19 mouse cellular contexts compared by ENCODE assay signal in genomic region chr5:35129767-35130191, GRCm38 (mm10). TPM values are rescaled to one million over a fixed set of nuclear protein-coding genes. Genes with fewer than 3 reads are reported as not detected.
DNase-seq lines count a peak whose midpoint lies in the region; ATAC-seq and TF ChIP-seq lines count a peak whose summit lies in the region.
"Had no signal": no experiment of that assay in that cellular context is flagged by ENCODE, and none has a peak within 500 bp of the region (broad histone marks: within the 10 kb centered on the region; RNA-seq: fewer than 3 reads in every experiment).

No protein-coding gene starts in this region.

- no peak overlapping the region for H3K9ac ChIP-seq in neural tube, embryonic 15.5 days (replicated peaks)
- H3K9ac ChIP-seq in forebrain, postnatal 0 days: no peak overlapping the region
- H3K9ac ChIP-seq: heart, embryonic 13.5 days; hindbrain, embryonic 15.5 days; limb, embryonic 12.5 days; liver, embryonic 12.5 days; midbrain, embryonic 15.5 days had no signal

- no peak overlapping the region for H3K4me3 ChIP-seq in neural tube, embryonic 15.5 days (replicated peaks)
- H3K4me3 ChIP-seq in forebrain, postnatal 0 days (ENCODE audit: low read depth, low read length): no peak overlapping the region
- H3K4me3 ChIP-seq: heart, embryonic 13.5 days; hindbrain, embryonic 15.5 days; limb, embryonic 12.5 days; liver, embryonic 12.5 days; megakaryocyte, embryonic 14.5 days; midbrain, embryonic 15.5 days; myocyte had no signal

- no peaks in the 10 kb centered on the region for H3K27me3 ChIP-seq in neural tube, embryonic 15.5 days (replicated peaks)
- no peaks in the 10 kb centered on the region for H3K27me3 ChIP-seq in forebrain, postnatal 0 days (ENCODE audit: insufficient read depth, low read length)
- H3K27me3 ChIP-seq: hindbrain, embryonic 15.5 days; limb, embryonic 12.5 days; midbrain, embryonic 15.5 days had no signal

- peak; percentile 55 for ATAC-seq in frontal cortex, adult (ENCODE audit: low TSS enrichment)
- ATAC-seq in neural tube, embryonic 15.5 days (ENCODE audit: low FRiP score): peak; percentile 37; the same call in 1 of the 2 replicates
- ATAC-seq in forebrain, postnatal 0 days: peak; percentile 59
- ATAC-seq: liver, embryonic 12.5 days; midbrain, embryonic 15.5 days had no signal

- no peak overlapping the region for H3K4me2 ChIP-seq in neural tube, embryonic 15.5 days
- no peak overlapping the region for H3K4me2 ChIP-seq in forebrain, postnatal 0 days (ENCODE audit: low read depth)
- H3K4me2 ChIP-seq: heart, embryonic 13.5 days; hindbrain, embryonic 15.5 days; limb, embryonic 12.5 days; liver, embryonic 12.5 days; midbrain, embryonic 15.5 days had no signal

- H3K9me3 ChIP-seq in neural tube, embryonic 15.5 days (replicated peaks): no peaks in the 10 kb centered on the region
- H3K9me3 ChIP-seq in forebrain, postnatal 0 days (ENCODE audit: low read length): no peaks in the 10 kb centered on the region
- H3K9me3 ChIP-seq: heart, embryonic 13.5 days; hindbrain, embryonic 15.5 days; midbrain, embryonic 15.5 days had no signal

- no peak overlapping the region for H3K27ac ChIP-seq in neural tube, embryonic 15.5 days (replicated peaks)
- peak overlapping the region; percentile 64 for H3K27ac ChIP-seq in forebrain, postnatal 0 days (ENCODE audit: low read depth, low read length)
- H3K27ac ChIP-seq: heart, embryonic 13.5 days; hindbrain, embryonic 15.5 days; limb, embryonic 12.5 days; liver, embryonic 12.5 days; midbrain, embryonic 15.5 days had no signal

- 0 out of 2 replicates have a peak, but pooled peaks cover 3% of the 10 kb centered on the region for H3K4me1 ChIP-seq in neural tube, embryonic 15.5 days
- H3K4me1 ChIP-seq in forebrain, postnatal 0 days (ENCODE audit: insufficient read depth): no peaks in the 10 kb centered on the region; the same call in 1 of the 2 replicates
- H3K4me1 ChIP-seq: hindbrain, embryonic 15.5 days; limb, embryonic 12.5 days; liver, embryonic 12.5 days; midbrain, embryonic 15.5 days had no signal

- 89% methylated on average over 7 of the region's 7 CpGs for WGBS in neural tube, embryonic 15.5 days
- WGBS in forebrain, postnatal 0 days: 86% methylated on average over 7 of the region's 7 CpGs

- peak; percentile 18; the same call in 1 of the 2 replicates for TF ChIP-seq CTCF in forebrain, postnatal 0 days (IDR thresholded peaks at IDR 0.05; ENCODE audit: low read depth)

- DNase-seq in frontal cortex, postnatal 25 days (ENCODE audit: low spot score in 2 of 2): no peak
- no peak for DNase-seq in neural tube, embryonic 10.5 days (ENCODE audit: extremely low spot score, low spot score)
- peak; percentile 56 for DNase-seq in cerebellum, adult 9-11 months
- DNase-seq in forebrain, postnatal 0 days: peak; percentile 54
- no peak for DNase-seq in spleen, adult 12 weeks (ENCODE audit: low spot score)
- DNase-seq: adrenal gland, adult 2 months; gastrocnemius, postnatal 10 days; kidney, adult 11 months; lung, adult 2 months; thymus, postnatal 36 days had no signal

- no peaks in the 10 kb centered on the region for H3K36me3 ChIP-seq in neural tube, embryonic 15.5 days
- no peaks in the 10 kb centered on the region for H3K36me3 ChIP-seq in forebrain, postnatal 0 days (ENCODE audit: insufficient read depth)
- H3K36me3 ChIP-seq: heart, embryonic 13.5 days; hindbrain, embryonic 15.5 days; limb, embryonic 12.5 days; liver, embryonic 12.5 days; midbrain, embryonic 15.5 days had no signal

RNA-seq across cellular contexts. Expression of gene Lrpap1, which starts 24.2 kb away (rescaled TPM):
- polyA plus RNA-seq in neural tube, embryonic 15.5 days (2015; fragmentation: Nextera tagmentation; extraction: Ambion mirVana): 150 and 155 TPM in 2 replicates
- 96.6 and 99.3 TPM in 2 replicates for total RNA-seq in forebrain, postnatal 0 days (2014; rRNA removed)
- polyA plus RNA-seq in forebrain, postnatal 0 days (2015; fragmentation: Nextera tagmentation; extraction: Ambion mirVana): 137 and 150 TPM in 2 replicates

Comparison
In these comparisons a context has a peak if more than half of its experiments do, and no peak if none do; other contexts are left out.
1. DNase-seq: peak in cerebellum, adult 9-11 months (single experiment) and forebrain, postnatal 0 days (single experiment); none in frontal cortex, postnatal 25 days (0 of 2), neural tube, embryonic 10.5 days (single experiment) and spleen, adult 12 weeks (single experiment).
2. Peak in every context shown above with its lines, with median percentiles within 50 percentile points of each other: ATAC-seq.